Mouse (Mus musculus): ENCODE results near the gene Kcnh2.

DNA sequence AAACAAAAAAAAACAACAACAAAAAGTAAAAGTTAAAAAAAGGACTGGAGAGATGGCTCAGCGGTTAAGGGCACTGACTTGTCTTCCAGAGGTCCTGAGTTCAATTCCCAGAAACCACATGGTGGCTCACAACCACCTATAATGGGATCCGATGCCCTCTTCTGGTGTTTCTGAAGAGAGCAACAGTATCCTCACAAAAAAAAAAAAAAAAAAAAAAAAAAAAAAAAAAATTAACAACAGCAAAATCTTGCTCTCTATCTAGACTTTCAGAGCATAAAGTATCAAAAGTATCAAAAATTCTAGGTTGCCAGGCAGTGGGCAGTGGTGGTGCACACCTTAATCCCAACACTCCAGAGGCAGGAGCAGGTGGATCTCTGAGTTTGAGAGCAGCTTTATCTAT lies 42.2 kb downstream of the Kcnh2 start:
- no peak for TF ChIP-seq CTCF (conservative IDR thresholded peaks at IDR 0.05; ENCODE audit: low read length)
- TF ChIP-seq NANOG (IDR thresholded peaks at IDR 0.05; ENCODE audit: borderline replicate concordance, low read length), result no peak
- no peak for TF ChIP-seq POU5F1 (IDR thresholded peaks at IDR 0.05; ENCODE audit: borderline replicate concordance, low read length)

Data from E14TG2a.4 (cell line).